Mouse (Mus musculus) ES-E14 (cell line): Measurements from ENCODE around the gene Alox5ap. TPM values are rescaled to one million over a fixed set of nuclear protein-coding genes. Genes with fewer than 3 reads are reported as not detected.

Experiments used
- DNase-seq: peaks from one replicate; pipeline ENCODE4 v3.0.0-alpha.2; 2013; ENCODE audit warnings: low read depth, low spot score
- H3K27ac ChIP-seq: 2 replicates; pipeline ENCODE4 v1.5.1; 2012; ENCODE audit warnings: low read depth, mild to moderate bottlenecking, low read length, moderate library complexity, mixed read lengths; ENCODE audit not compliant: poor library complexity, insufficient read depth, severe bottlenecking
- H3K36me3 ChIP-seq: 2 replicates; pipeline ENCODE4 v1.6.1; 2012; ENCODE audit warnings: mild to moderate bottlenecking, low read length, moderate library complexity, mixed read lengths; ENCODE audit not compliant: control insufficient read depth, poor library complexity, insufficient read depth, severe bottlenecking
- H3K4me1 ChIP-seq, 2 experiments: fragments of 150-350 bp in 1 of 2; sonication (generic) in 1 of 2; 2 replicates each; pipeline ENCODE4 v1.6.1; 2012; ENCODE audit warnings: low read length in 2 of 2, mild to moderate bottlenecking in 1 of 2, mixed read lengths in 1 of 2; ENCODE audit not compliant: control insufficient read depth in 2 of 2, insufficient read depth in 2 of 2, poor library complexity in 1 of 2
- H3K4me3 ChIP-seq, 2 experiments: fragments of 150-350 bp in 1 of 2; sonication (generic) in 1 of 2; 2 replicates each; pipeline ENCODE4 v1.5.1; 2012; ENCODE audit warnings: low read length in 2 of 2, low read depth in 1 of 2, mild to moderate bottlenecking in 1 of 2, mixed read lengths in 1 of 2; ENCODE audit not compliant: insufficient read depth in 1 of 2, poor library complexity in 1 of 2, severe bottlenecking in 1 of 2
- H3K9ac ChIP-seq: 2 replicates; pipeline ENCODE4 v1.6.1; 2012; ENCODE audit warnings: low read depth, mild to moderate bottlenecking, low read length, mixed read lengths; ENCODE audit not compliant: poor library complexity, insufficient read depth, severe bottlenecking
- H3K9me3 ChIP-seq: fragments of 150-350 bp; sonication (generic); 2 replicates; pipeline ENCODE4 v1.6.1; 2012; ENCODE audit warnings: low read depth, mild to moderate bottlenecking, low read length; ENCODE audit not compliant: control insufficient read depth, insufficient read depth
- CHD2 ChIP-seq: IDR thresholded peaks from 2 replicates; pipeline ENCODE4 v1.6.1; 2014; ENCODE audit warnings: mild to moderate bottlenecking, low read depth, low read length, inconsistent platforms
- HCFC1 ChIP-seq: IDR thresholded peaks from 2 replicates; pipeline ENCODE4 v1.6.1; 2012; ENCODE audit warnings: low read length, inconsistent platforms, borderline replicate concordance; ENCODE audit not compliant: insufficient read depth
- MAFK ChIP-seq: IDR thresholded peaks from 2 replicates; pipeline ENCODE4 v1.6.1; 2014; ENCODE audit warnings: mild to moderate bottlenecking, low read depth, low read length, inconsistent platforms; ENCODE audit not compliant: insufficient read depth
- ZC3H11A ChIP-seq: IDR thresholded peaks from 2 replicates; pipeline ENCODE4 v1.6.1; 2012; ENCODE audit warnings: low read depth, mild to moderate bottlenecking, inconsistent platforms, low read length, borderline replicate concordance
- ZNF384 ChIP-seq: IDR thresholded peaks from 2 replicates; pipeline ENCODE4 v1.6.1; 2012; ENCODE audit warnings: low read depth, low read length, inconsistent platforms
- in situ Hi-C, 2 experiments: fragments of 600-800 bp; cut with MboI; formaldehyde crosslinking; loops; one replicate each; pipeline ENCODE4 v1.15.1; 2025; ENCODE audit warnings: low sequenced_read_pairs in 2 of 2, inconsistent platforms in 1 of 2; ENCODE audit not compliant: unreplicated experiment in 2 of 2
- total RNA-seq: library from RNA; depleted of rRNA; stranded (reverse); fragments of 300-350 nt; gene quantifications from 2 replicates; pipeline ENCODE4 v1.2.3, GENCODE M21; 2012

Gene Alox5ap
- total RNA-seq, 1 experiment: 20.7 TPM

DNA sequence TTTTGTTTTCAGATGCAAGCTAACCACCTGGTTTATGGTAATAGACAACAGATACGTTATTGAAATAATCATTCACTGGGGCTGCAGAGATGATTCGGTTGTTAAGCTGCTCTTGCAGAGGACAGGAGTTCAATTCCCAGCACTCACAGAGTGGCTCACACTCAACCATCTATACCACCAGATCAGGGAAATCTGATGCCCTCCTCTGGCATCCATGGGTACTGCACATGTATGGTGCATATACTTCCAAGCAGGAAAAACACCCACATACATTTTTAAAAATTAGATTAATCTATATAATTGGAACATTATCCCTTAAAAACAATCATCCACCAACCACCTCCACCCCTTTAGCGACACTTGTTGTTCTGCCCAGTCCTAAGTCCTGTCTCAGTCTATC lies 6.7 kb downstream of the Alox5ap start:
- Histone ChIP-seq H3K4me3 (no peak overlapping the region), H3K36me3 (no peaks in the 10 kb centered on the region), H3K9ac (no peak overlapping the region), H3K4me1 (peaks cover 0 to 3% of the 10 kb centered on the region in 2 experiments; a peak in 1 of 4 replicates), H3K27ac (no peak overlapping the region), H3K9me3 (no peaks in the 10 kb centered on the region)
- TF ChIP-seq MAFK: 0 out of 2 replicates have a peak, but pooled peaks have one; percentile 40
- no peak for TF ChIP-seq CHD2
- in situ Hi-C loops: no loop called here
- no peak for DNase-seq

DNA sequence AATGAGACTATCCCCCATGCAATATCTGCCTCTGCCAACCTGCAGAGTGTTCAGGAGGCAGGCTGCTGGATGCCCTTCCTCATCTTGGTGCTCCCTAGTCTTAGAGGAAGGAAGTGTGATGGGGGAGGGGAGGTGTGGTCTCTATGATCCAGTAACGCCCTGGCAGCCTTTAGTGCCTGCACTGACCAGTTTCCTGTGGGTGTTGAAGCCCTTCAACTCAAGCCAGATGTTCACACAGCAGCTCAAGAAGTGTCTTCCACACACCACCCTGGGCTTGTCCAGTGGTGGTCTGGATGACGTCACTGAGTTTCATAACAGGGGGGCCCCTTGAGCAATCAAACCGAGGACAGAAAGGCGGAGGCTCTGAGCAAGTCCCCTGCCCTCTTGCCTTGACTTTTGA lies 8.0 kb downstream of the Alox5ap start:
- in situ Hi-C loops: no loop called here
- Histone ChIP-seq H3K36me3 (no peaks in the 10 kb centered on the region), H3K9ac (no peak overlapping the region), H3K27ac (no peak overlapping the region), H3K4me3 (no peak overlapping the region), H3K9me3 (no peaks in the 10 kb centered on the region), H3K4me1 (peaks cover 3 to 10% of the 10 kb centered on the region in 2 experiments; a peak in 2 of 4 replicates)
- DNase-seq: no peak
- no peak for TF ChIP-seq ZNF384
- TF ChIP-seq HCFC1: no peak
- TF ChIP-seq CHD2: no peak
- no peak for TF ChIP-seq MAFK
- no peak for TF ChIP-seq ZC3H11A

DNA sequence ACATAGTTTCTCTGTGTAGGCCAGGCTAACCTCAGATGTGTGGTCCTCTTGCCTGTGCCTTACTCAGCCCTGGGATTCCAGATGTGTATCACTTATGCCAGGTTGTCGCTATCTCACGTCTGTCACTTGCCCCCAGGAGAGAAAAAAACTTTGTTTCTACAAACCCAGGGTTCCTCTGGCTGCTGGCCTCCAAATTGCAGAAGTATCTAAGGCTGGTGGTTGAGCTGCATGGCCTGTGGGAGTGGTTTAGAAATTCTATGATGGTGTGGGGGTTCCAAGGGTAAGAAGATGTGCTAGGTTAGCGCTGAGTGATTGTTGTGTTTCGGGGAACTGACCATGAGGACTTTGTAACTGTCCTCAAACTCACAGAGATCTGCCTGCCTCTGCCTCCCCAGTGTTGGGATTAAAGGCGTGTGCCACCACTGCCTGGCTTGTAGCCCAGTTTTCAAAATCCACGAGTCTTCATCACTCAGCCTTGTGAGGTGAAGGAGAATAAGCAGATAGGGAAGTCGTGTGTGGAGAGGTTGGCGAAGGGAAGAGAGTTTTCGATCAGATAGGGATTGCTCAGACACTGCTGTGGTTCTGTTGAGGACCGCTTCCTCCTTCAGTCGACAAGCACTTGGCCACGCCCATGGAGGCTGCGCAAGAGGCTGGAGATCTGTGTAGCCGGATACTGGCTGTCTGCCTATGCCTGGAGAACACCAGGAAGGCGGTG lies 10.0 kb downstream of the Alox5ap start:
- TF ChIP-seq CHD2: no peak
- TF ChIP-seq ZC3H11A: no peak
- no peak for TF ChIP-seq MAFK
- TF ChIP-seq HCFC1: no peak
- no peak for TF ChIP-seq ZNF384
- Histone ChIP-seq H3K9ac (no peak overlapping the region), H3K36me3 (no peaks in the 10 kb centered on the region), H3K27ac (no peak overlapping the region), H3K9me3 (no peaks in the 10 kb centered on the region), H3K4me3 (no peak overlapping the region), H3K4me1 (peaks cover 5 to 19% of the 10 kb centered on the region in 2 experiments; a peak in 3 of 4 replicates)
- DNase-seq: no peak
- in situ Hi-C loops: no loop called here

DNA sequence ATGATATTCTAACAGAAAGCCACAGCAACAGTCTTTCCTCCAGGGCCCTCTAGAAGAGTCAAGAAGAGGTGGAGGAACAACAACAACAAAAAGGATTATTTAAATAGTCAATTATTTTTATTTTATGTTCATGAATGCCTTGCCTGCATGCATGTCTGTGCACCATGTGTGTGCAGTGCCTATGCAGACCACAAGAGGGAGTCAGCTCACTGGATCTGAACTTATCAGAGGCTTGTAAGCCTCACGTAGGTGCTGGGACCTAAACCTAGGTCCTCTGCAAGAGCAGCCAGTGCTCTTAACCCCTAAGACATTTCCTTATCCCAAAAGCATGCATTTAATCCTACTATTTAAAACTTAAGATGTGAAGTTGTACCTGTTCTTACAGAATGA lies 10.5 kb downstream of the Alox5ap start:
- H3K4me3 ChIP-seq: no peak overlapping the region
- H3K36me3 ChIP-seq: no peaks in the 10 kb centered on the region
- no peaks in the 10 kb centered on the region for H3K9me3 ChIP-seq
- no peak for TF ChIP-seq HCFC1
- no peak for TF ChIP-seq CHD2
- no peak overlapping the region for H3K27ac ChIP-seq
- peak; percentile 68 for DNase-seq
- in situ Hi-C loops: no loop called here
- no peak overlapping the region for H3K9ac ChIP-seq
- peaks cover 5 to 21% of the 10 kb centered on the region in 2 experiments; a peak in 3 of 4 replicates for H3K4me1 ChIP-seq

DNA sequence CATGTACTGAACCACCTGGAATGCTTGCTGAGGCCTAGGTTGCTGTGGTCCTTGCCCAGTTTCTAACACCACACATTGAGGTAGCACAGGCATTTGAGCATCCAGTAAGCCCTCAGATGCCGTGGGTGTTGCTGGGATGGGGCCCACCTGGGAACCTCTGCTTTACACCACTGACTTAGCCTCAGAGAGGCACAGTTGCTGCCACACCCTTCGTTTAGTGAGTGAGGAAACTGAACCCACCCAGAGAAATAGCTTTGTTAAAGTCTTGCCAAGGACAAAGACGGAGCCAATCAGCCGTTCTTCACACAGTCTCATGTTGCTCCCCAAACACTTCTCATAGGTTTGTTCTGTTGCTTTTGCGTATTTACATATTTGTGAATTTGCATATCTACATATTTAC lies 13.0 kb downstream of the Alox5ap start:
- DNase-seq: no peak
- no peak overlapping the region for H3K9ac ChIP-seq
- TF ChIP-seq MAFK: no peak
- no peak for TF ChIP-seq ZNF384
- no peak for TF ChIP-seq ZC3H11A
- no peak for TF ChIP-seq CHD2
- no peak for TF ChIP-seq HCFC1
- no peak overlapping the region for H3K27ac ChIP-seq
- H3K9me3 ChIP-seq: no peaks in the 10 kb centered on the region
- no peaks in the 10 kb centered on the region for H3K36me3 ChIP-seq
- H3K4me3 ChIP-seq: no peak overlapping the region
- in situ Hi-C loops: no loop called here
- peaks cover 5 to 18% of the 10 kb centered on the region in 2 experiments; a peak in 3 of 4 replicates for H3K4me1 ChIP-seq
